Mouse (Mus musculus) megakaryocyte, adult 5-6 weeks (primary cell): ENCODE data around the gene Tc2n. TPM values are rescaled to one million over a fixed set of nuclear protein-coding genes. Genes with fewer than 3 reads are reported as not detected.

Experiments used
- total RNA-seq, 2 experiments: library from RNA; stranded (forward) in 1 of 2; stranded (reverse) in 1 of 2; fragments of 153-499, 151-499 nt in 1 of 2; fragments of 221-1000, 200-1000 nt in 1 of 2; gene quantifications; 2 replicates each; pipeline versions ENCODE4 v1.2.3 to v1.2.4; 2015 to 2017

Tc2n gene
- total RNA-seq, 2 experiments from 2014 or later = not detected

Other genes starting within 250 kb of the Tc2n start
- 0.33 and 0.89 TPM in 2 replicates for gene Fbln5, start 100.5 kb upstream of the Tc2n start, total RNA-seq (2015)
- gene Fbln5, start 100.5 kb upstream of the Tc2n start, total RNA-seq (2017) = 0.48 TPM in 1 of 2 replicates, not detected in the other
- 27.7 and 29.6 TPM in 2 replicates for gene Trip11, start 194.7 kb upstream of the Tc2n start, total RNA-seq (2015)
- gene Trip11, start 194.7 kb upstream of the Tc2n start, total RNA-seq (2017) = 33.8 and 39.6 TPM in 2 replicates
- 24.4 and 26.8 TPM in 2 replicates for gene Atxn3, start 239.7 kb upstream of the Tc2n start, total RNA-seq (2015)
- gene Atxn3, start 239.7 kb upstream of the Tc2n start, total RNA-seq (2017) = 51.3 and 53.4 TPM in 2 replicates